25 mouse cellular contexts compared by ENCODE assay signal in genomic region chr2:160908607-160909006, GRCm38 (mm10). TPM values are rescaled to one million over a fixed set of nuclear protein-coding genes. Genes with fewer than 3 reads are reported as not detected.
DNase-seq lines count a peak whose midpoint lies in the region; ATAC-seq and TF ChIP-seq lines count a peak whose summit lies in the region.
"Had no signal": no experiment of that assay in that cellular context is flagged by ENCODE, and none has a peak within 500 bp of the region (broad histone marks: within the 10 kb centered on the region; RNA-seq: fewer than 3 reads in every experiment).

No protein-coding gene starts in this region.

- ATAC-seq in liver, embryonic 12.5 days: no peak
- ATAC-seq: activated CD4-positive, CD25-positive, alpha-beta regulatory T cell, adult 4 months; forebrain, embryonic 14.5 days had no signal

- H3K4me2 ChIP-seq in liver, embryonic 12.5 days: no peak overlapping the region
- H3K4me2 ChIP-seq: embryonic facial prominence, embryonic 15.5 days; heart, embryonic 13.5 days; hindbrain, embryonic 12.5 days; kidney, embryonic 15.5 days; limb, embryonic 13.5 days; liver, embryonic 15.5 days had no signal

- no peak for TF ChIP-seq POLR2A in liver, adult 2 months (IDR thresholded peaks at IDR 0.05; ENCODE audit: extremely low read depth, insufficient read depth, low read length)

- H3K4me1 ChIP-seq in liver, adult 2 months (ENCODE audit: control insufficient read depth, insufficient read depth, low read length): no peaks in the 10 kb centered on the region
- H3K4me1 ChIP-seq in liver, embryonic 12.5 days: 0 out of 2 replicates have a peak, but pooled peaks cover 3% of the 10 kb centered on the region
- H3K4me1 ChIP-seq: liver, embryonic 15.5 days had no signal

- no peak overlapping the region for H3K27ac ChIP-seq in liver, adult 2 months (replicated peaks; ENCODE audit: insufficient read depth, low read depth, low read length)
- no peak overlapping the region for H3K27ac ChIP-seq in liver, embryonic 12.5 days
- H3K27ac ChIP-seq: embryonic facial prominence, embryonic 15.5 days; heart, embryonic 13.5 days; hindbrain, embryonic 12.5 days; kidney, embryonic 15.5 days; limb, embryonic 13.5 days; liver, embryonic 15.5 days had no signal

- no peak overlapping the region for H3K9ac ChIP-seq in liver, adult 2 months (ENCODE audit: low read depth, low read length)
- no peak overlapping the region for H3K9ac ChIP-seq in liver, embryonic 12.5 days
- H3K9ac ChIP-seq: embryonic facial prominence, embryonic 15.5 days; heart, embryonic 13.5 days; hindbrain, embryonic 12.5 days; kidney, embryonic 15.5 days; limb, embryonic 13.5 days; liver, embryonic 15.5 days had no signal

- DNase-seq in cerebellum, adult 11-12 months: peak; percentile 52
- no peak for DNase-seq in cerebellum, adult 8-10 months
- peak; percentile 9 for DNase-seq in liver, adult 2 months (ENCODE audit: extremely low read depth, low read depth, low spot score)
- DNase-seq in MN1 (ENCODE audit: low spot score): peak; percentile 18
- DNase-seq in brain, adult 2 months (ENCODE audit: low read depth, low spot score): peak; percentile 34
- no peak for DNase-seq in left cerebral cortex, adult 18-20 months (ENCODE audit: low spot score in 2 of 2)
- DNase-seq: B cell, adult 2 months; heart, adult 18-20 months; kidney, adult 11 months; kidney, postnatal 36 days; midbrain, embryonic 14.5 days; spleen, adult 18-20 months had no signal

- H3K27me3 ChIP-seq in liver, adult 2 months (ENCODE audit: control insufficient read depth, insufficient read depth, low read length): peaks cover 8% of the 10 kb centered on the region
- H3K27me3 ChIP-seq in liver, embryonic 12.5 days (replicated peaks): peaks cover 61% of the 10 kb centered on the region

- no peak for TF ChIP-seq CTCF in liver, adult 2 months (IDR thresholded peaks at IDR 0.05; ENCODE audit: low read depth, low read length)

- no peaks in the 10 kb centered on the region for H3K79me2 ChIP-seq in liver, adult 2 months (ENCODE audit: control insufficient read depth, insufficient read depth, low read length)

- H3K36me3 ChIP-seq in liver, adult 2 months (ENCODE audit: control insufficient read depth, insufficient read depth, low read length): no peaks in the 10 kb centered on the region
- H3K36me3 ChIP-seq in liver, embryonic 12.5 days: no peaks in the 10 kb centered on the region
- H3K36me3 ChIP-seq: heart, embryonic 13.5 days; hindbrain, embryonic 12.5 days; liver, embryonic 15.5 days had no signal

- no peak overlapping the region for H3K4me3 ChIP-seq in liver, adult 2 months (ENCODE audit: insufficient read depth, low read depth, low read length)
- H3K4me3 ChIP-seq in liver, embryonic 12.5 days: no peak overlapping the region
- H3K4me3 ChIP-seq: embryonic facial prominence, embryonic 15.5 days; heart, embryonic 13.5 days; hindbrain, embryonic 12.5 days; kidney, embryonic 15.5 days; limb, embryonic 13.5 days; liver, embryonic 15.5 days had no signal

- 30% methylated on average over 18 of the region's 18 CpGs for WGBS in liver, adult 2 months
- 55% methylated on average over 18 of the region's 18 CpGs for WGBS in liver, embryonic 12.5 days (ENCODE audit: insufficient replicate concordance)

- H3K9me3 ChIP-seq in liver, embryonic 12.5 days (replicated peaks): no peaks in the 10 kb centered on the region
- H3K9me3 ChIP-seq: embryonic facial prominence, embryonic 15.5 days; heart, embryonic 13.5 days; hindbrain, embryonic 12.5 days; kidney, embryonic 15.5 days; limb, embryonic 13.5 days; liver, embryonic 15.5 days had no signal

RNA-seq across cellular contexts. Expression of gene Emilin3, which starts 3.5 kb away (rescaled TPM):
- not detected in 2 replicates for total RNA-seq in liver, adult 2 months (2014; rRNA removed)
- polyA plus RNA-seq in liver, adult 2 months (2012; rRNA removed): 0.02 TPM in 1 of 2 replicates, not detected in the other
- polyA plus RNA-seq in liver, embryonic 12.5 days (2016; fragmentation: Nextera tagmentation; extraction: Ambion mirVana): 0.99 and 1.3 TPM in 2 replicates
- under 1 TPM in 1 of 2 experiments, not detected in 1; 0.26 TPM for total RNA-seq in left cerebral cortex, adult 18-20 months (2021)
- total RNA-seq: CH12.LX; common myeloid progenitor, adult 5-6 weeks; megakaryocyte-erythroid progenitor cell, adult 5-6 weeks; MEL had no signal
- polyA plus RNA-seq: activated CD4-positive, CD25-positive, alpha-beta regulatory T cell, adult 4 months had no signal

RNA-seq across cellular contexts. Expression of gene Lpin3, which starts 28.1 kb away (rescaled TPM):
- 2.8 and 4.0 TPM in 2 replicates for total RNA-seq in liver, adult 2 months (2014; rRNA removed)
- 2.7 and 3.6 TPM in 2 replicates for polyA plus RNA-seq in liver, adult 2 months (2012; rRNA removed)
- 0.98 and 1.1 TPM in 2 replicates for polyA plus RNA-seq in liver, embryonic 12.5 days (2016; fragmentation: Nextera tagmentation; extraction: Ambion mirVana)
- under 1 TPM; 0.53 to 0.87 TPM for total RNA-seq in left cerebral cortex, adult 18-20 months (2021)
- total RNA-seq: common myeloid progenitor, adult 5-6 weeks; megakaryocyte-erythroid progenitor cell, adult 5-6 weeks had no signal

RNA-seq across cellular contexts. Expression of gene Zhx3, which starts 35.8 kb away (rescaled TPM):
- 33.5 and 45.3 TPM in 2 replicates for total RNA-seq in liver, adult 2 months (2014; rRNA removed)
- 11.9 and 12.3 TPM in 2 replicates for polyA plus RNA-seq in liver, adult 2 months (2012; rRNA removed)
- 2.9 and 3.1 TPM in 2 replicates for polyA plus RNA-seq in liver, embryonic 12.5 days (2016; fragmentation: Nextera tagmentation; extraction: Ambion mirVana)
- total RNA-seq in left cerebral cortex, adult 18-20 months (2021): 10 to 100 TPM; 64.4 to 70.2 TPM

Comparison
In these comparisons a context has a peak if more than half of its experiments do, and no peak if none do; other contexts are left out.
1. DNase-seq: peak in cerebellum, adult 11-12 months (single experiment), liver, adult 2 months (single experiment), MN1 (single experiment) and brain, adult 2 months (single experiment); none in cerebellum, adult 8-10 months (single experiment) and left cerebral cortex, adult 18-20 months (0 of 2).